Mouse (Mus musculus) layer of hippocampus, adult 11-12 months (tissue): Measurements from ENCODE around the gene Sema4a.

Experiments used
- DNase-seq: peaks from one replicate; pipeline ENCODE4 v3.0.0; 2022; ENCODE audit warnings: low spot score

Sema4a gene

GRCm38 (mm10) chr3:88460983-88461696 lies at the start of gene Sema4a:
TSS of gene Sema4a (minus strand) at chr3:88461182.
- DNase-seq = no peak

DNA sequence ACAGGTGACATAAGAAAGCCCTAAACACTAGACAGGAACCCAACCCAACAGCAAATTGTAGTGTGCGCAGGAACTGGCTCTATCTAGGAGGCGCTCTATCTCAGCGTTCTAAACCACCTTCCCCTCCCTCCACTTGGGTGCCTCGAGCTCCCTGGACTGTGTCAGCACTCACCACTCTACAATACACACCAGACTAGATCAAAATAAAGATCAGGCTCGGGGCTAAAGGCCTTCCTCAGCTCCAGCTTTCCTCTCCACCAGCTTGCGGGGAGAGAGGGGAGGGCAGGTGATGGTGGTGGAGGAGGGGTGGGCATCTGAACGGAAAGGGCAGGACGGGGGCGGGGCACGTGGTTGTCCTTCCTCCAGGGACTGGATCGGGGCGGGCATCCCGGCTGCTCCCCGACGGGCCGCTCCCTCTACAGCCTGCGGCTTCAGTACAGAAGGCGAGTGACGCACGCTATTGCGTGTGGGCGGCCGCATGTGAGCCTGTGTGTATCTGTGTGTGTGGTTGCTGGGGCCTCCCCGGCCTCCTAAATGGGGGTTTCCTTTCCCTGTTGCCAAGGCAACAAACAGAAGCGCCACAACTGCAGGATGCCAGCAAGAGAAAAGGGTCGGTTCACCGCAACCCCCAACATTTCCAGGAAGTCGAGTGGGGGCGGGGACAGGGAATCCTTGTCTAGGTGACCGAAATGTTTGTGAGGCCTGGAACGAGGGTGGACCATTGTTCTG lies 48.9 kb upstream of the Sema4a start, which contains the start of gene Lmna:
TSS of gene Lmna (minus strand) at position 265 of the 729 bp plus-strand sequence.
- DNase-seq = peak; percentile 92

DNA sequence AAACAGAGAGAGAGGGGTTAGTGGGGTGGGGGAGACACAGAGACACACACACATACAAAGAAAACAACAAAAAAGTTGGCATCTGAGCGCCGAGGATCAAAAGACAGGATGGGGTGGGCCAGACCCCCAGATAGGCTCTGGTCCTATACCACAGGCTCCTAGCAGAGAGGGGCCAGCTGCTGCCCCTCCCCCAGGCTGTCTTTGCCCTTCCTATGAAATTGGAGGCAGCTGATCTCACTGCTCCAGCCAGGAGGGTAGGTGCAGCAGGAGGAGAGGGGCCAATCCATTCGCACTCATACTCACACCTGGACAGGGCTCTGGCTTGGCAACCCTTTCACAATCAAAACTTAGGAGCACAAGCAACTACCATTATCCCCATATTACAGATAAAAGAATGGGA lies 48.3 kb upstream of the Sema4a start:
- no peak for DNase-seq

DNA sequence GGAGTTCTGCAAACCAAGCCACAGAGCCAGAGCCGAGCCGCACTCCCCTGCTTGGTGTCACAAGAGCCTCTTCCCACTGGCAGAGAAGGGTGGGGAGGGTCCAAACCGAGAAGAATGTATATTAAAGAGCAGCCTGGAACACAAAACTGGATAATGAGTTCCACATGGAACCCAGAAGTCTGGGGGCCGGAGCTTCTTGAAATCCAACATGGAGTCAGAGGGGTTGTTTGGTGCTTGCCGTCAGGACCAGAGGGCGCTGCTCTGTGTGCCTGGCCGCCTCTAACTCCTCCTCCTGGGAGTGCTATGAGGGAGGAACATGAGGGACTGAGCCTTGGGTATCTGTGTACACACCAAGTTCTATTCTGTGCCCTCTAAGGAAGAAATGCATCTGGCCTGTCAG lies 44.8 kb upstream of the Sema4a start:
- no peak for DNase-seq

GRCm38 (mm10) chr3:88505081-88505480 lies 44.1 kb upstream of the Sema4a start:
- DNase-seq = no peak

DNA sequence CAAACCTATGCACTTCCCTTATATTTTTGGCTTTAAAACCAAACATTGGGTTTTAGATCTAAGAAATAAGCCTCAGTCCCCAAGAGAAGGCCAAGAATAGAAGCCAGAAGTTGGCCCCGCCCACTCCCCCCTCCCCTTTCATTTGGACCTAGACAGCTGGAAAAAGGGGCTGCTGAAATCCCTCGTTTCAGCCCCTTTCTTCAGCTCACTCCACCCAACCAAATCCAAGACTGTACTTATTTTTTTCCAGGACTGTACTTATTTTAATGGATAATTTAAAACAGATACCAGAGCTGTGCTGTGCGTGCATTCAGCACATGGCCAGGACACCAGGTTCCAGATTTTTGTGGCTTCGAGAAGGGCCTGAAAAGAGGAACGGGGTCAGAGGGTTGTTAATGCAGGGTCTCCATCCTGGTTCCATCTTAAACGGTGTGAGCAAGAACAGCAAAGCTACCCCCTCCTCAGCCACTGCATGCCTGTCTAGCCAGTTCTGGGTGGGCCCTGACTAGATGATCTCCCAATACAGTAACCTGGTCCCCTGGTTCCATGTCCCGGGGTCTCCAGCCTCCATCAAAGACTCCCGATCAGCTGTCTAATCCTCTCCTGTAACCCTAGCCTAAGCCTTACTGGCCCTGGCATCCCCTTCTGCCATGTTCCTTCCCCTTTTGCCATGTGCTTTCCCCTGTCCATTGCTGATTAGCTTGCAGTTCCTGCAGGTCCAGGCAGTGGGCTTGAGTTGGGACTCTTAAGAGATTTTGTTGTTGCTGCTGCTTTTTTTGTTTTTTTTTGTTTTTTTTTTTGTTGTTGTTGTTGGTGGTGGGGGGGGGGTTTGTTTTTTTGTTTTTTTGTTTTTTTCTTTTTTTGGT lies 43.1 kb upstream of the Sema4a start:
- DNase-seq = no peak

DNA sequence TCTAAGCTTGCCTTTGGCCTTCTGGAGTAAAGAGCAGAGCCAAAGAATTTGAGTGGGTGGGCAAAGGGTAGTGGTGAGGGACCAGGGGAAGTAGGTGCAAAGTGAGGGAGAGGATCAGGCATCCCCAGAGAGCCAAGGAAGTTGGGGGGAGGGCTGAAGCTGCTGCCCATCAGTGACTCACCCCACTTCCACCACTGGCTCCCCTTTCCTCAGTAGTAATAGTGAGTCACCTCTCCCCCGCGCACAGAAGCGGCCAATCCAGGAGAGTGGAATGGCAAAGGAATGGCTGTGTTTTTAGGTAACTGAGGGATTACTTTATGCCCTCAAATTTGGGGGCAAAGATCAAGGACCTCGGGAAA lies 42.5 kb upstream of the Sema4a start:
- DNase-seq = peak; percentile 36

DNA sequence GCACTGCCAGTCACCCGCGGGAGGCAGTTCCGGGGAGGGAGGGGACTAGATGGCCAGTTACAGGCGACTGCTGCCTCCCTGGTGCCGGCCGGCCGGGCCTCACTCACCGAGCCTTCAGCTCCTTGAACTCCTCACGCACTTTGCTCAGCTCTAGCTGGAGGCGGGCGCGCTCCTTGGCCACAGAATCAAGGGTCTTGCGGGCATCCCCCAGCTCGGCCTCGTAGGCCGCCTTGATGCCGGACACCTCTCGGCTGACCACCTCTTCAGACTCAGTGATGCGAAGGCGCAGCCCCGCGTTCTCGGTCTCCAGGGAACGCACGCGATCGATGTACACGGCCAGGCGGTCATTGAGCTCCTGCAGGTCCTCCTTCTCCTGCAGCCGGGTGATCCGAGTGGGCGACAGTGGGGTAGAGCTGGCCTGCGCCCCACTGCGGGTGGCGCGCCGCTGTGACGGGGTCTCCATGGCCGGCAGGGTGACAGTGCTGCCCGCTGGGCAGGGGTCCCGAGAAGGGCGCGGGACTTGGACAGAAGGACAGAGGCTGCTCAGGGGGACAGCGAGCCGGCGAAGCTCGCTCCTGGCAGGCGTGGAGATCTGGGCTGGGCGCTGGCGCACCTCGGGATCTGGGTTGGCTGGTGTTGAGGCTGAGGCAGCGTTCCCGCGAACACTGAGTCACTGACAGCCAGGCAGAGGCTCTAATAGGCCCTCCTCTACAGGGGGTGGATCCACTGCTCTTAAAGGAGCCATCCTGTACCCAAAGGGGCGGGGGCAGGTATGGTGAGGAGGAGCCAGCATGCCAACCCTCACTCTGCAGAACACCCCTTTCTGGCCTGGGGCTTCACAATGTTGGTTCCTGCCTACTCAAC lies 41.9 kb upstream of the Sema4a start:
- DNase-seq = peak; percentile 91

DNA sequence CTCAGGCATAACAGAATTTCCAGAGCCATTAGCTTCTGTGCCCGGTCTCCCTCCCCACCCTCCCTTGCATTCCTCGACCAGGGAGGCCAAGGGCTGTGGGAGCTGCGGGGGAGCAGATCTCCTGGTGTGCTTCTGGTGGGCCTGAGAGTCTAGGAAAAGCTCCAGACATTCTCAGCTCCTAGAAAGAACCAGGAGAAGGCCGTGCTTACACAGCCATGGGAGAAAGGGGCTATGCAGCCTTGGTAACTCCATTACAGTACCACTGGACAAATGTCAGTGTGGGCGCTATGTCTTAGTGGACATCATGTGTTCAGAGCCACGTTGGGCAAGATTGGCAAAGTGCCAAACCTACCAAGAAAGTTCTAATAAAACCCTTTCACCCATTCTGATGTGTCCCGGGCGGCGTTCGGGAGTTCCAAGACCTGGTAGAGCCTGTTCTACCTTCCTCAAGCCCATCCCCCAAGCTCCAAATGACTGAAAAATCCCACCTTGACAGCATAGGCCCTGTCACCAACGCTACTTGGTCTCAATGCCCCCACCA lies 41.1 kb upstream of the Sema4a start:
- DNase-seq = peak; percentile 51

- no peak for DNase-seq
Measured at GRCm38 (mm10) chr3:88501366-88502030, 40.5 kb upstream of the Sema4a start.

- no peak for DNase-seq
Measured at GRCm38 (mm10) chr3:88500655-88501365, 39.8 kb upstream of the Sema4a start.

DNA sequence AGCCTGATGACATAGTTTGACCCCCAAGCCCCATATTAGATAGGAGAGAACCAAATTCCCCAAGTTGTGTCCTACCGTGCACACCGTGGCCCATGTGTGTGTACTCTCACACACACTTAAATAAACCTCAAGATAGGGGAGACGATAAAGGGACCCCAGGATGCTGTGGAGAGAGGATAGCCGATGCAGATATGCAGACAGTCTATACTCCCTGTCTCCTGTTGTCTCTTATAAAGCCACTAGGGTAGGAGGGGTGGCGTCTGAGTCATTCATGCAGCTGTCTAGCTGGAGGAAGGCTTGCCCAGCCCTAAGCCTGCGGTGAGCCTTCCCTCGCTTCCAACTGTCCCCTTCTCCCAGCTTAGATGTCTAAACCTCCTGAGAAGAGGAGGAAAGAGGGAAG lies 39.1 kb upstream of the Sema4a start:
- no peak for DNase-seq

- no peak for DNase-seq
Measured at GRCm38 (mm10) chr3:88499580-88499979, 38.6 kb upstream of the Sema4a start.

- DNase-seq = no peak
Measured at GRCm38 (mm10) chr3:88495741-88496415, 34.9 kb upstream of the Sema4a start.

DNA sequence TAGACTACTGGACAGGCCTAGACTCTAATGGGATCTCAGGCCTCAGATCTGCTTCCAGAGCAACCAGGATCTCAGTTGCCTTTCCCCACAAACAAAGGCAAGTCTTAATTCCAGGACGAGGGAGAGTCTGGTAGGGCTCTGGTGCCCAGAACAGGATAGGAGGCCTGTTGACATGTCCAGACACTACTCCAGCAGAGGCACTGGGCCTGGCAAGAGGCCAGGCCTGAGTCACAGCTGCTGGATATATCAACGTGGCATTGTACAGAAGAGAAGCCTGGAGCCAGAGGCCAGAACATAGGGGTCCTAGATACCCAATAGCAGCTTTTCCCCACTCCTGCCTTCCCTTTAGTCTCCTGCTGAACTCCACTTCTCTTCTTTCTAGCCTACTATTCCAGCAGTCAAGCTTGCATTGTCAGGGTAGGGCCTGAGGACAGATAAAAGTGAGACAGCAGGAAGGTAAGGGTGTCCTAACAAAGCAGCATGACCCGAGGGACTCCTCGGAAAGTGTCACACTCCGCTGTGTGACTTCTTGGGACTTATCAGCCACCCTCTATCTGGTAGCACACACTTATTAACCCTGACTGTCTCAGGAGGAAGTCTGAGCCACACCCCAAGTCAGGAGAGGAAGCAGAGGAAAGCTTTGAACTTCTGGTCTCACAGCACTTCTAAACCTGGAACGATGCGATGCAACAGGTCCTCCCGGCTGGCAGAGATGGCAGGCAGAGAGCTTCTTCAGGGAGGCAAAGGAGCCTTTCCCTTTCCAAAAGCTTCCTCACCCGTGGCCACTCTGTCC lies 34.0 kb upstream of the Sema4a start:
- peak; percentile 77 for DNase-seq

DNA sequence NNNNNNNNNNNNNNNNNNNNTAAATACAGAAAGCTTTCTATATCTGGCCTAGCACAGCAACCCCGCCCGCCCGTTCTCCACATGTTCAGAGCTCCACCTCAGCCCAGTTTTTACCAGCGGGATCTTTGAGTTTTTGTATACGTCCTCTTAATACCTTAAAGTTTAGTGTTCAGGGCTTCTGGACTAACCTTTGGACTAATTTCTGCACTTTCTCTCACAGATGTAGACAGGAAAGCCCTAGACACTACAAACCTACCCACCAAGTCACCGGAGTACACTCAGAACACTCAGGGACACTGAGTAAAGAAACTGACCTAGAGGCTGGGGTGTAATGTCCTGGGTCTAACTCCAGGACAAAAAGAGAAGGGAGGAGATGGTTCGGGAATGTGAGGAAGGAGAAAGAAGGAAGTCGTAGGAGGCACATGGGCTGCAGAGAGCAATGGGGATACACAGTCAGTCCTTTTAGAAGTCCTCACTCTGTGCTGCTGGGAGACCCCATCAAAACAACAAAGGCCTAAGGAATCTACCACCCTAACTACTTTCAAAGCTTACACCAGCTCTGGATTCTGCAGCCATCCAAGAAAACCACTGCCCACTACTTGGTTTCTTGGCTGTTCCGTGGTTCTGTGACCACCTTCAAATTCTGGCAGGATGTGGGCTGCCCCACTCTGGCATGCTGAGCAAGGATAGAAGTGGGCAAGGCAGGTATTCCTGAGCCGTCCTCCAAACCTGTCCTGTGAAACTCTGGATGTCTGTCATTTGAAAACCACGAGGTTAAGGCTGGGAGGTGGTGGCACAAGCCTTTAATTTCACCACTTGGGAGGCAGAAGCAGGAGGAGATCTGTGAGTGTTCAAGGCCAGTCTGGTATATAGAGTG lies 33.0 kb upstream of the Sema4a start:
- DNase-seq = no peak

DNA sequence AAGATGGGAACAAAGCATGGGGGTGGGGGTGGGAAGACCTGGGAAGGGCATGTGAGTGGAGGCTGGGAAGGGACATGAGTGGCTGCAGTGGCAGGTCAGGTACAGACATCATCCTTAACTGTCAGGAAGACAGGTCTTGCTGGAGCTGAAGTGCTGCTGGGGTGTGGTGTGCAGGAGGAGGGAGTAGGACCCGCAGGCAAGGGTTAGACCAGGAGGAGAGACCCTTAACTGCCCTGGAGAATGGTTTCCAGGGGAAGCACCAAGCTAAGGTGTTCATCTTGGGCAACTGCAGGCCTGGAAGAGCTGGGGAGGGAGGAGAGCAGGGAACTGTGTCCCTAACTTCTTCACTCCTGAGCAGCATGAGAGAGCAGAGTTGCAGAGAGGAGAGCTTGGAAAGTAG lies 26.4 kb upstream of the Sema4a start:
- DNase-seq = no peak

- DNase-seq = no peak
Measured at GRCm38 (mm10) chr3:88486887-88487286, 25.9 kb upstream of the Sema4a start.
